8 mouse cellular contexts compared by ENCODE assay signal in the genomic region with DNA sequence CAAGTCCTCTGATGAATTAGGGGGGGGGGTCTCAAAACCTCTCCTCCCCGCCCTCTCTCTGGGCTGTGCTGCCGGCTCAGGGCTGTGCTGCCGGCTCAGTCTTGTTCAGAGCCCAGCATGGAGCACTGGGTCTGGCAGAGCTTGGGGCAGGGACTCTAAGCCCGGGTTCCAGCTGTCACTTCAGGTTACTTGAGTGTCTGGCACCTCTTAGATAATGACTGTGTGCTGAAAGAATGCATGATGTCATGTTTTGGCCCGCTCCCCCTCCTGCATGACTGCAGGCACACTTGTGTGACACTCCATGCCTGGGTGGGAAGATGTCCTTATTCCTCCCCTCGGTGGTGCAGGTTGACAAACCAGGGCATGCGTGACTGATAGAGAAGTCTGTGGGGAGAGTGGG. TPM values are rescaled to one million over a fixed set of nuclear protein-coding genes. Genes with fewer than 3 reads are reported as not detected.
DNase-seq lines count a peak whose midpoint lies in the region; ATAC-seq lines count a peak whose summit lies in the region.

No protein-coding gene starts in this region.

- no peak overlapping the region for H3K4me3 ChIP-seq in heart, embryonic 12.5 days
- H3K4me3 ChIP-seq in lung, embryonic 15.5 days = no peak overlapping the region

- WGBS in heart, embryonic 12.5 days = 20% methylated on average over 7 of the region's 7 CpGs
- 24% methylated on average over 7 of the region's 7 CpGs for WGBS in lung, embryonic 15.5 days

- ATAC-seq in heart, embryonic 12.5 days (ENCODE audit: insufficient number of reproducible peaks, low FRiP score) = peak; percentile 51; the same call in 1 of the 2 replicates
- 0 out of 2 replicates have a peak, but pooled peaks have one; percentile 15 for ATAC-seq in lung, embryonic 15.5 days (ENCODE audit: borderline replicate concordance, extremely low read depth, low FRiP score, low TSS enrichment)
- no peak for ATAC-seq in erythroblast, adult 5-6 weeks (replicated peaks; ENCODE audit: low FRiP score, poor library complexity, severe bottlenecking)
- no peak for ATAC-seq in erythroid progenitor cell, adult 5-6 weeks (replicated peaks; ENCODE audit: low FRiP score, poor library complexity, severe bottlenecking)

- no peak overlapping the region for H3K9ac ChIP-seq in heart, embryonic 12.5 days
- no peak overlapping the region for H3K9ac ChIP-seq in lung, embryonic 15.5 days

- no peaks in the 10 kb centered on the region for H3K36me3 ChIP-seq in heart, embryonic 12.5 days
- H3K36me3 ChIP-seq in lung, embryonic 15.5 days = no peaks in the 10 kb centered on the region

- no peak overlapping the region; the same call in 1 of the 2 replicates for H3K4me2 ChIP-seq in heart, embryonic 12.5 days
- no peak overlapping the region for H3K4me2 ChIP-seq in lung, embryonic 15.5 days

- peak; percentile 29 to 47 for DNase-seq in adrenal gland, adult (ENCODE audit: inconsistent age in 2 of 2, low spot score in 1 of 2)
- DNase-seq in adrenal gland, adult 8-10 months = no peak
- peak; percentile 54 for DNase-seq in 3134 (ENCODE audit: extremely low read depth, insufficient read length, low spot score)
- no peak for DNase-seq in embryo, embryonic 9.5 days (ENCODE audit: extremely low spot score)

- peaks cover 82% of the 10 kb centered on the region for H3K27me3 ChIP-seq in heart, embryonic 12.5 days (replicated peaks)
- peaks cover 54% of the 10 kb centered on the region for H3K27me3 ChIP-seq in lung, embryonic 15.5 days

- no peak overlapping the region for H3K27ac ChIP-seq in heart, embryonic 12.5 days (ENCODE audit: poor library complexity, severe bottlenecking)
- H3K27ac ChIP-seq in lung, embryonic 15.5 days = no peak overlapping the region

- peaks cover 17% of the 10 kb centered on the region for H3K4me1 ChIP-seq in heart, embryonic 12.5 days (replicated peaks)
- peaks cover 15% of the 10 kb centered on the region for H3K4me1 ChIP-seq in lung, embryonic 15.5 days

- no peaks in the 10 kb centered on the region for H3K9me3 ChIP-seq in heart, embryonic 12.5 days (replicated peaks)
- H3K9me3 ChIP-seq in lung, embryonic 15.5 days = no peaks in the 10 kb centered on the region

RNA-seq across cellular contexts. Expression of a gene that starts 3.4 kb away (rescaled TPM):
- 1 to 10 TPM in 1 of 4 experiments, under 1 TPM in 3; 0.46 to 1.0 (median 0.77) TPM for total RNA-seq in adrenal gland, adult 8-10 months (2022)
- polyA plus RNA-seq in heart, embryonic 12.5 days (2016; fragmentation: Nextera tagmentation; extraction: Ambion mirVana) = 0.75 and 0.85 TPM in 2 replicates
- polyA plus RNA-seq in lung, embryonic 15.5 days (2015; fragmentation: Nextera tagmentation; extraction: Ambion mirVana) = 0.35 and 0.69 TPM in 2 replicates
- not detected in 2 replicates for total RNA-seq in erythroblast, adult 5-6 weeks (2015; ENCODE audit: low replicate concordance)
- total RNA-seq in erythroblast, adult 5-6 weeks (2017; ENCODE audit: low replicate concordance) = not detected in 2 replicates
- not detected in 2 replicates for total RNA-seq in erythroid progenitor cell, adult 5-6 weeks (2015; ENCODE audit: low replicate concordance)
- not detected in 2 replicates for total RNA-seq in erythroid progenitor cell, adult 5-6 weeks (2017; ENCODE audit: low replicate concordance)

Comparison
In these comparisons a context has a peak if more than half of its experiments do, and no peak if none do; other contexts are left out.
1. DNase-seq: peak in adrenal gland, adult (2 of 2) and 3134 (single experiment); none in adrenal gland, adult 8-10 months (single experiment) and embryo, embryonic 9.5 days (single experiment).
2. ATAC-seq: peak in heart, embryonic 12.5 days (single experiment) and lung, embryonic 15.5 days (single experiment); none in erythroblast, adult 5-6 weeks (single experiment) and erythroid progenitor cell, adult 5-6 weeks (single experiment).